Mouse (Mus musculus) MEL (cell line): Measurements from ENCODE around the gene Fut8. TPM values are rescaled to one million over a fixed set of nuclear protein-coding genes. Genes with fewer than 3 reads are reported as not detected.

ENCODE experiments used
- DNase-seq: peaks from one replicate; pipeline ENCODE4 v3.0.0; 2011; ENCODE audit warnings: low read depth, low spot score
- H3K27ac ChIP-seq: 2 replicates; pipeline ENCODE4 v1.5.1; 2012; ENCODE audit warnings: low read depth, mild to moderate bottlenecking, control low read depth, low read length, moderate library complexity; ENCODE audit not compliant: control insufficient read depth
- H3K27me3 ChIP-seq, 2 experiments: fragments of 150-350 bp in 1 of 2; sonication (generic) in 1 of 2; 2 replicates each; pipeline ENCODE4 v1.6.1; 2012; ENCODE audit warnings: low read length in 2 of 2, mild to moderate bottlenecking in 2 of 2, improper control_type of control experiment in 1 of 2, moderate library complexity in 1 of 2; ENCODE audit not compliant: insufficient read depth in 2 of 2, control insufficient read depth in 1 of 2
- H3K36me3 ChIP-seq, 2 experiments: 2 replicates each; pipeline ENCODE4 v1.6.1; 2012 to 2014; ENCODE audit warnings: low read length in 2 of 2, improper control_type of control experiment in 1 of 2, inconsistent platforms in 1 of 2, mild to moderate bottlenecking in 1 of 2; ENCODE audit not compliant: insufficient read depth in 2 of 2, control insufficient read depth in 1 of 2
- H3K4me1 ChIP-seq, 2 experiments: fragments of 150-350 bp in 1 of 2; sonication (generic) in 1 of 2; 2 replicates each; pipeline ENCODE4 v1.6.1; 2012; ENCODE audit warnings: low read length in 2 of 2, improper control_type of control experiment in 1 of 2, mild to moderate bottlenecking in 1 of 2; ENCODE audit not compliant: insufficient read depth in 2 of 2, control insufficient read depth in 1 of 2
- H3K4me3 ChIP-seq, 2 experiments: fragments of 150-350 bp in 1 of 2; sonication (generic) in 1 of 2; 2 replicates each; pipeline ENCODE4 v1.5.1; 2012; ENCODE audit warnings: low read depth in 2 of 2, low read length in 2 of 2, mild to moderate bottlenecking in 2 of 2, moderate library complexity in 2 of 2, control low read depth in 1 of 2, improper control_type of control experiment in 1 of 2; ENCODE audit not compliant: control insufficient read depth in 1 of 2, insufficient read depth in 1 of 2
- H3K79me2 ChIP-seq: 2 replicates; pipeline ENCODE4 v1.6.1; 2012; ENCODE audit warnings: mild to moderate bottlenecking, low read length, moderate library complexity; ENCODE audit not compliant: control insufficient read depth, poor library complexity, insufficient read depth
- H3K9ac ChIP-seq: 2 replicates; pipeline ENCODE4 v1.6.1; 2012; ENCODE audit warnings: low read depth, mild to moderate bottlenecking, control low read depth, low read length, moderate library complexity; ENCODE audit not compliant: control insufficient read depth, poor library complexity, severe bottlenecking
- H3K9me3 ChIP-seq: fragments of 150-350 bp; sonication (generic); replicated peaks from 2 replicates; pipeline ENCODE4 v1.6.1; 2012; ENCODE audit warnings: mild to moderate bottlenecking, low read length, improper control_type of control experiment, moderate library complexity; ENCODE audit not compliant: insufficient read depth
- BHLHE40 ChIP-seq: IDR thresholded peaks from 2 replicates; pipeline ENCODE4 v1.6.1; 2012; ENCODE audit warnings: low read depth, mild to moderate bottlenecking, inconsistent platforms, low read length, improper control_type of control experiment, borderline replicate concordance
- CHD1 ChIP-seq: IDR thresholded peaks from 2 replicates; pipeline ENCODE4 v1.6.1; 2012; ENCODE audit warnings: low read depth, mild to moderate bottlenecking, inconsistent platforms, low read length, improper control_type of control experiment
- E2F4 ChIP-seq: IDR thresholded peaks from 2 replicates; pipeline ENCODE4 v1.6.1; 2011; ENCODE audit warnings: low read depth, low read length, improper control_type of control experiment, borderline replicate concordance
- ELF1 ChIP-seq: IDR thresholded peaks from 2 replicates; pipeline ENCODE4 v1.6.1; 2014; ENCODE audit warnings: low read depth, mild to moderate bottlenecking, inconsistent platforms, low read length, improper control_type of control experiment, moderate library complexity
- EP300 ChIP-seq, 2 experiments: IDR thresholded peaks; 2 replicates each; pipeline ENCODE4 v1.6.1; 2011; ENCODE audit warnings: improper control_type of control experiment in 2 of 2, low read length in 2 of 2, low read depth in 1 of 2, mild to moderate bottlenecking in 1 of 2
- ETS1 ChIP-seq: IDR thresholded peaks from 2 replicates; pipeline ENCODE4 v1.6.1; 2012; ENCODE audit warnings: low read depth, mild to moderate bottlenecking, inconsistent platforms, low read length, improper control_type of control experiment, moderate library complexity
- GATA1 ChIP-seq: IDR thresholded peaks from 2 replicates; pipeline ENCODE4 v1.6.1; 2011; ENCODE audit warnings: low read depth, low read length, improper control_type of control experiment
- JUND ChIP-seq: IDR thresholded peaks from 2 replicates; pipeline ENCODE4 v1.6.1; 2011; ENCODE audit warnings: low read depth, mild to moderate bottlenecking, improper control_type of control experiment, low read length
- MAFK ChIP-seq: IDR thresholded peaks from 2 replicates; pipeline ENCODE4 v1.6.1; 2011; ENCODE audit warnings: low read depth, mild to moderate bottlenecking, low read length, improper control_type of control experiment, borderline replicate concordance
- MAX ChIP-seq: IDR thresholded peaks from 2 replicates; pipeline ENCODE4 v1.6.1; 2011; ENCODE audit warnings: low read length, improper control_type of control experiment
- MAZ ChIP-seq: IDR thresholded peaks from 2 replicates; pipeline ENCODE4 v1.6.1; 2012; ENCODE audit warnings: low read depth, mild to moderate bottlenecking, inconsistent platforms, low read length, improper control_type of control experiment
- MEF2A ChIP-seq: IDR thresholded peaks from 2 replicates; pipeline ENCODE4 v1.6.1; 2014; ENCODE audit warnings: low read depth, mild to moderate bottlenecking, inconsistent platforms, low read length, improper control_type of control experiment; ENCODE audit not compliant: poor library complexity, insufficient replicate concordance, severe bottlenecking; ENCODE audit errors: extremely low read depth
- MXI1 ChIP-seq: IDR thresholded peaks from 2 replicates; pipeline ENCODE4 v1.6.1; 2011; ENCODE audit warnings: mild to moderate bottlenecking, low read depth, low read length, improper control_type of control experiment
- MYB ChIP-seq: IDR thresholded peaks from 2 replicates; pipeline ENCODE4 v1.6.1; 2011; ENCODE audit warnings: mild to moderate bottlenecking, low read depth, low read length, improper control_type of control experiment
- MYC ChIP-seq: IDR thresholded peaks from 2 replicates; pipeline ENCODE4 v1.6.1; 2011; ENCODE audit warnings: low read depth, mild to moderate bottlenecking, low read length, improper control_type of control experiment, moderate library complexity
- POLR2A ChIP-seq, 2 experiments: IDR thresholded peaks; 2 replicates each; pipeline ENCODE4 v1.6.1; 2011 to 2012; ENCODE audit warnings: low read length in 2 of 2, mild to moderate bottlenecking in 2 of 2, control low read depth in 1 of 2, improper control_type of control experiment in 1 of 2, low read depth in 1 of 2, moderate library complexity in 1 of 2; ENCODE audit not compliant: control insufficient read depth in 1 of 2, insufficient read depth in 1 of 2, poor library complexity in 1 of 2
- RCOR1 ChIP-seq: IDR thresholded peaks from 2 replicates; pipeline ENCODE4 v1.6.1; 2012; ENCODE audit warnings: low read depth, mild to moderate bottlenecking, inconsistent platforms, low read length, improper control_type of control experiment
- SIN3A ChIP-seq: IDR thresholded peaks from 2 replicates; pipeline ENCODE4 v1.6.1; 2012; ENCODE audit warnings: low read length, improper control_type of control experiment, inconsistent platforms
- SMC3 ChIP-seq: IDR thresholded peaks from 2 replicates; pipeline ENCODE4 v1.6.1; 2011; ENCODE audit warnings: low read depth, low read length, improper control_type of control experiment
- TAL1 ChIP-seq: IDR thresholded peaks from 2 replicates; pipeline ENCODE4 v1.6.1; 2012; ENCODE audit warnings: mild to moderate bottlenecking, inconsistent platforms, low read length, moderate library complexity, mixed read lengths
- TBP ChIP-seq: IDR thresholded peaks from 2 replicates; pipeline ENCODE4 v1.8.0; 2011; ENCODE audit warnings: low read depth, low read length, improper control_type of control experiment
- TCF12 ChIP-seq: IDR thresholded peaks from 2 replicates; pipeline ENCODE4 v1.6.1; 2014; ENCODE audit warnings: low read depth, mild to moderate bottlenecking, inconsistent platforms, low read length, improper control_type of control experiment, moderate library complexity
- UBTF ChIP-seq: IDR thresholded peaks from 2 replicates; pipeline ENCODE4 v1.6.1; 2012; ENCODE audit warnings: low read depth, mild to moderate bottlenecking, inconsistent platforms, low read length, improper control_type of control experiment, moderate library complexity, borderline replicate concordance; ENCODE audit not compliant: insufficient read depth
- USF2 ChIP-seq, 2 experiments: IDR thresholded peaks; 2 replicates each; pipeline ENCODE4 v1.6.1; 2011 to 2012; ENCODE audit warnings: improper control_type of control experiment in 2 of 2, low read length in 2 of 2, borderline replicate concordance in 1 of 2, inconsistent platforms in 1 of 2, low read depth in 1 of 2, mild to moderate bottlenecking in 1 of 2; ENCODE audit not compliant: insufficient read depth in 1 of 2
- ZC3H11A ChIP-seq: IDR thresholded peaks from 2 replicates; pipeline ENCODE4 v1.6.1; 2012; ENCODE audit warnings: low read depth, mild to moderate bottlenecking, inconsistent platforms, low read length, improper control_type of control experiment
- ZKSCAN1 ChIP-seq: IDR thresholded peaks from 2 replicates; pipeline ENCODE4 v1.6.1; 2012; ENCODE audit warnings: low read depth, mild to moderate bottlenecking, inconsistent platforms, low read length, improper control_type of control experiment, moderate library complexity
- ZMIZ1 ChIP-seq: IDR thresholded peaks from 2 replicates; pipeline ENCODE4 v1.6.1; 2012; ENCODE audit warnings: low read depth, mild to moderate bottlenecking, inconsistent platforms, low read length, improper control_type of control experiment, moderate library complexity
- ZNF384 ChIP-seq: IDR thresholded peaks from 2 replicates; pipeline ENCODE4 v1.6.1; 2012; ENCODE audit warnings: low read depth, mild to moderate bottlenecking, inconsistent platforms, low read length, improper control_type of control experiment
- polyA plus RNA-seq, 2 experiments: library from polyadenylated mRNA; stranded (reverse) in 1 of 2; unstranded in 1 of 2; fragments of >175 nt in 1 of 2; fragments of >200 nt in 1 of 2; gene quantifications; 2 replicates each; pipeline versions ENCODE4 v1.2.1 to v1.2.4; 2012; ENCODE audit warnings: low replicate concordance in 2 of 2, low read depth in 1 of 2; ENCODE audit not compliant: insufficient read length in 2 of 2, insufficient read depth in 1 of 2, missing spikeins in 1 of 2
- total RNA-seq: library from RNA; depleted of rRNA; stranded (reverse); fragments of 300-350 nt; gene quantifications from 2 replicates; pipeline ENCODE4 v1.2.3, GENCODE M21; 2012

The Fut8 gene
- total and polyA plus RNA-seq, 3 experiments = 61.3 to 90.0 (median 73.7) TPM

DNA sequence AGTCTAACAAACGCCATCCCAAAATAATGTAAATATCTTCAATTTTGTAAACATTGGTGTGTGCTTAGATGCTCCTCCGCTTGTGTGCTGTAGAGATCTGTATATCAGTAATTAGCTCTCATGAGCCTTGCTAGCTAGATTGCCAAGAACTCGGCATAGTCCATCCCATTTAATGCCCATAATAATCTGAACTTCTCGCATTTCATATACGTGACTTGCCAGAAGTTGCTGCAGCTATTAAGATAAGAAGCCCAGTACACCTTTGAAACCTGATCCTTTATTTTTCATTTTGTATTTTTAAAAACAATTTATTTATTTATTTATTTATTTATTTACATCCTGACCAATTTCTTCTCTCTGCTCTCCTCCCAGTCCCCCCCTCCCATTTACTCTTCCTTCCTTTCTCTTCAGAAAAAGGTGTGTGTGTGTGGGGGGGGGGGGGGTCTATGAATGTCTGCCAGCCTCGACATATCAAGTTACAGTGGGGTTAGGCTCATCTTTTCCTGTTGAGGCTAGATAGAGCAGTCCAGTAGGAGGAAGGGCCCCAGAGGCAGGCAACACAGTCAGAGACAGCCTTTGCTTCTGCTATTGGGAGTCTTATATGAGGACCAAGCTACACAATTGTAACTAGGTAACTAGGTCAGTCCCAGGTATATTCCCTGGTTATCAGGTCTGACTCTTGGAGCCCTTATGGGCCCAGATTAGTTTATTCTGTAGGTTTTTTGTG is 183.9 kb downstream of the Fut8 start:
- Histone ChIP-seq H3K9me3 (no peaks in the 10 kb centered on the region), H3K9ac (no peak overlapping the region), H3K27ac (peak overlapping the region; percentile 26), H3K36me3 (peaks cover 7 to 23% of the 10 kb centered on the region in 2 experiments), H3K4me3 (no peak overlapping the region), H3K4me1 (peaks cover 0 to 6% of the 10 kb centered on the region in 2 experiments; a peak in 2 of 4 replicates), H3K27me3 (no peaks in the 10 kb centered on the region), H3K79me2 (peaks cover 2% of the 10 kb centered on the region; the same call in 1 of the 2 replicates)
- TF ChIP-seq ZKSCAN1 = peak; percentile 75
- TF ChIP-seq SIN3A = peak; percentile 40; the same call in 1 of the 2 replicates
- TF ChIP-seq ZNF384 = 0 out of 2 replicates have a peak, but pooled peaks have one; percentile 6
- 0 out of 2 replicates have a peak, but pooled peaks have one; percentile 6 for TF ChIP-seq MYC
- no peak for TF ChIP-seq ELF1
- no peak for TF ChIP-seq E2F4
- TF ChIP-seq MAZ = peak; percentile 58; the same call in 1 of the 2 replicates
- TF ChIP-seq TAL1 = peak; percentile 69
- TF ChIP-seq TCF12 = peak; percentile 37; the same call in 1 of the 2 replicates
- peak; percentile 45 to 46 for TF ChIP-seq EP300 (IDR thresholded peaks at IDR 0.05; ENCODE audit: low read depth in 1 of 2, low read length in 2 of 2)
- TF ChIP-seq UBTF = no peak
- TF ChIP-seq CHD1 = no peak
- peak; percentile 59; the same call in 1 of the 2 replicates for TF ChIP-seq GATA1
- TF ChIP-seq SMC3 = no peak
- TF ChIP-seq RCOR1 = 0 out of 2 replicates have a peak, but pooled peaks have one; percentile 3
- TF ChIP-seq BHLHE40 = peak; percentile 24; the same call in 1 of the 2 replicates
- peak; percentile 23; the same call in 1 of the 2 replicates for TF ChIP-seq ETS1
- DNase-seq = peak; percentile 85

DNA sequence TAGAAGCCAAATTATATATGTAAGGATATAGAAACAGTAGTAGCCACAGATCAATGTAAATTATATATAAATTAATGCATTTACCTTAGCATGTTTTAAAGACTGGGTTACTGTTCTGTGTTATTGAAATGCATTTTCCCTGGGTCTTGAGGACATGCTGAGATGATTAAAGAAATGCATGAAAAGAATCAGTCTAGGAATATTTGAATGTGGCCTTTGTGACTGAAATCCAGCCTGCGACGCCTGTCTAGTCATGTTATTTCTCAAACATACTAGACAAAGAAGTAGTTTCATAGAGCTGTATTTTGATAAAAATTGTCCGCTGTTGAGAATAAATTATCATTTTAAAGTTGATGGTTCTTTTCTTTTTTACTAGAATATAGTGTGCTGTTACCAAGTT is 188.2 kb downstream of the Fut8 start:
- Histone ChIP-seq H3K9ac (no peak overlapping the region), H3K4me1 (peaks cover 6 to 9% of the 10 kb centered on the region in 2 experiments), H3K27me3 (no peaks in the 10 kb centered on the region), H3K36me3 (peaks cover 0 to 33% of the 10 kb centered on the region in 2 experiments; a peak in 2 of 4 replicates), H3K79me2 (peaks cover 2% of the 10 kb centered on the region; the same call in 1 of the 2 replicates), H3K27ac (no peak overlapping the region), H3K9me3 (no peaks in the 10 kb centered on the region)
- DNase-seq = no peak
- TF ChIP-seq E2F4 = no peak
- TF ChIP-seq ZC3H11A = no peak
- TF ChIP-seq MEF2A = no peak
- TF ChIP-seq SMC3 = no peak
- no peak for TF ChIP-seq MYB
- TF ChIP-seq USF2 (IDR thresholded peaks at IDR 0.05; ENCODE audit: borderline replicate concordance in 1 of 2, insufficient read depth in 1 of 2, low read depth in 1 of 2, low read length in 2 of 2) = no peak
- no peak for TF ChIP-seq CHD1
- no peak for TF ChIP-seq MAZ
- TF ChIP-seq JUND = no peak
- TF ChIP-seq MAX = no peak
- no peak for TF ChIP-seq POLR2A (IDR thresholded peaks at IDR 0.05; ENCODE audit: control insufficient read depth in 1 of 2, insufficient read depth in 1 of 2, low read depth in 1 of 2, low read length in 2 of 2, poor library complexity in 1 of 2)
- no peak for TF ChIP-seq MXI1
- TF ChIP-seq ZMIZ1 = no peak
- TF ChIP-seq TBP = no peak
- TF ChIP-seq SIN3A = no peak
- no peak for TF ChIP-seq MYC
- TF ChIP-seq UBTF = no peak
- TF ChIP-seq TCF12 = no peak
- no peak for TF ChIP-seq MAFK
- TF ChIP-seq RCOR1 = no peak
- TF ChIP-seq, all 39 proteins: peak for 0
- no peak overlapping the region for H3K4me3 ChIP-seq
